Mouse (Mus musculus): ENCODE measurements around the gene Grin3b. TPM values are rescaled to one million over a fixed set of nuclear protein-coding genes. Genes with fewer than 3 reads are reported as not detected.
A peak's percentile ranks its signal among the peaks of the same experiment; 100 is the strongest.

Grin3b gene
- polyA plus RNA-seq, 1 experiment, result not detected

DNA sequence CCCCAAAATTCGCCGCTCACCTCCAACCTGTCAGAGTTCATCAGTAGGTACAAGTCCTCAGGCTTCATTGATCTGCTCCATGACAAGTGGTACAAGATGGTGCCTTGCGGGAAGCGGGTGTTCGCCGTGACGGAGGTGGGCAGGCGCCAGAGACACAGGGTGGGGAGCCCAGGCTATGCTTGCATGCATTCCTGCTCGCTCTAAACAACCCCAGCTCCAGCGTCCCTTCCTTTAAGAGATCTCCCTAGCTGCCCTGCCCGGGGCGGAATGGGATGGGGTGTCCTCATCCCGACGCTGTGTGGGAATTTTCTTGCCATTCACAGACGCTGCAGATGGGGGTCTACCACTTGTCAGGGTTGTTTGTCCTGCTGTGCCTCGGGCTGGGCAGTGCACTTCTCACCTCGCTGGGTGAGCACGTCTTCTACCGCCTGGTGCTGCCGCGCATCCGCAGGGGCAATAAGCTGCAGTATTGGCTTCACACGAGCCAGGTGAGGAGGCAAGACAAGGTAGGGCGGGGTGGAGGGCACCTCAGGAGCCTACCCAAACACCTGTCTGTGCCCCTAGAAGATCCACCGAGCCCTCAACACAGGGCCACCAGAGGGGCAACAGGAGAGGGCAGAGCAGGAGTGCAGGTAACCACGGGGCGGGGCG is 5.7 kb downstream of the Grin3b start:
- 93% methylated on average over 28 of the region's 28 CpGs for WGBS
- Histone ChIP-seq H3K27me3 (ENCODE audit: control insufficient read depth, insufficient read depth, low read length) (peaks cover 7% of the 10 kb centered on the region), H3K4me1 (ENCODE audit: control insufficient read depth, insufficient read depth, insufficient read length, low read length) (no peaks in the 10 kb centered on the region), H3K27ac (ENCODE audit: insufficient read depth, low read depth, low read length) (no peak overlapping the region), H3K36me3 (ENCODE audit: control insufficient read depth, insufficient read depth, low read length) (peaks cover 33% of the 10 kb centered on the region), H3K4me3 (ENCODE audit: low read depth, low read length) (no peak overlapping the region)
- TF ChIP-seq POLR2A (IDR thresholded peaks at IDR 0.05; ENCODE audit: low read depth, low read length) (no peak), CTCF (IDR thresholded peaks at IDR 0.05; ENCODE audit: extremely low read depth, insufficient read length, insufficient replicate concordance, low read depth, low read length) (no peak)

DNA sequence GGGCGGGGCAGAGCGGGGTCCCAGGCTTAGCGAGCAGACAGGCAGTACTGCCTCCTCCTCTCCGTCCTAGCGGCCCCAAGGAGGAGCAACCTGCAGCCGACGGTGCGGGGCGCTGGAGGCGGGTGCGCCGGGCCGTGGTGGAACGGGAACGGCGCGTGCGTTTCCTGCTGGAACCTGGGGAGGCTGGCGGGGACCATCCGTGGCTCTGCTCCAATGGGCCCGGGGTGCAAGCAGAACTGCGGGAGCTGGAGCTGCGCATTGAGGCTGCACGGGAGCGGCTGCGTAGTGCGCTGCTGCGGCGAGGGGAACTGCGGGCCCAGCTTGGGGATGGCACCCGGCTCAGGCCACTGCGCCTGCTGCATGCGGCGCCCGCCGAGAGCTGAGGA is 6.2 kb downstream of the Grin3b start:
- TF ChIP-seq CTCF (IDR thresholded peaks at IDR 0.05; ENCODE audit: extremely low read depth, insufficient read length, insufficient replicate concordance, low read depth, low read length), result no peak
- TF ChIP-seq POLR2A (IDR thresholded peaks at IDR 0.05; ENCODE audit: low read depth, low read length), result no peak
- Histone ChIP-seq H3K27ac (ENCODE audit: insufficient read depth, low read depth, low read length) (no peak overlapping the region), H3K4me1 (ENCODE audit: control insufficient read depth, insufficient read depth, insufficient read length, low read length) (no peaks in the 10 kb centered on the region), H3K36me3 (ENCODE audit: control insufficient read depth, insufficient read depth, low read length) (peaks cover 33% of the 10 kb centered on the region), H3K4me3 (ENCODE audit: low read depth, low read length) (no peak overlapping the region), H3K27me3 (ENCODE audit: control insufficient read depth, insufficient read depth, low read length) (peaks cover 4% of the 10 kb centered on the region; the same call in 1 of the 2 replicates)
- 88% methylated on average over 36 of the region's 36 CpGs for WGBS

GRCm38 (mm10) chr10:79977324-79977723 is 6.8 kb downstream of the Grin3b start:
- H3K4me3 ChIP-seq (ENCODE audit: low read depth, low read length), result no peak overlapping the region
- H3K36me3 ChIP-seq (ENCODE audit: control insufficient read depth, insufficient read depth, low read length), result peaks cover 33% of the 10 kb centered on the region
- H3K27ac ChIP-seq (ENCODE audit: insufficient read depth, low read depth, low read length), result no peak overlapping the region
- 94% methylated on average over 27 of the region's 28 CpGs for WGBS
- TF ChIP-seq CTCF (IDR thresholded peaks at IDR 0.05; ENCODE audit: extremely low read depth, insufficient read length, insufficient replicate concordance, low read depth, low read length) (no peak), POLR2A (IDR thresholded peaks at IDR 0.05; ENCODE audit: low read depth, low read length) (no peak)
- H3K27me3 ChIP-seq (ENCODE audit: control insufficient read depth, insufficient read depth, low read length), result no peaks in the 10 kb centered on the region
- 0 out of 2 replicates have a peak, but pooled peaks cover under 1% of the 10 kb centered on the region for H3K4me1 ChIP-seq (ENCODE audit: control insufficient read depth, insufficient read depth, insufficient read length, low read length)

DNA sequence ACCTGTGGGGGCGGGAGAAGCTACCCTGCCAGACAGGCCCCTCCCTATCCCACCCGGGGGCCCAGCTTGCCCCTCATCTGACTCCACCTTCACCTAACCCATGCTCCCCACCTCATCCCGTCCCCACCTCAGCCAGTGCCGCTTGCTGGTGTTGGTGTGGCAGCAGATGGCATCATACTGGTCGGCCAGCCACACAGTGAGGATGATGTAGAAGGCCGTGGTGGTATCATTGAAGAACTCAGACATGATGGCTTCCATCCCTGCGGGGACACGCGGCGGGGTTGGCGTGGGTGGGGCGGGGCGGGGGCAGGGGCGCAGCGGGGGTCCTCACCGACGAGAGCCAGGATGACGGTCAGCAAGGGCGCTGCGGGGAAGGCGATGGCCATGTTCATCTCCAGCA is 7.5 kb downstream of the Grin3b start:
- 97% methylated on average over 21 of the region's 21 CpGs for WGBS
- no peak overlapping the region for H3K27ac ChIP-seq (ENCODE audit: insufficient read depth, low read depth, low read length)
- no peaks in the 10 kb centered on the region for H3K27me3 ChIP-seq (ENCODE audit: control insufficient read depth, insufficient read depth, low read length)
- TF ChIP-seq POLR2A (IDR thresholded peaks at IDR 0.05; ENCODE audit: low read depth, low read length), result no peak
- no peak for TF ChIP-seq CTCF (IDR thresholded peaks at IDR 0.05; ENCODE audit: extremely low read depth, insufficient read length, insufficient replicate concordance, low read depth, low read length)
- no peak overlapping the region for H3K4me3 ChIP-seq (ENCODE audit: low read depth, low read length)
- peaks cover 33% of the 10 kb centered on the region for H3K36me3 ChIP-seq (ENCODE audit: control insufficient read depth, insufficient read depth, low read length)
- H3K4me1 ChIP-seq (ENCODE audit: control insufficient read depth, insufficient read depth, insufficient read length, low read length), result peaks cover 7% of the 10 kb centered on the region; the same call in 1 of the 2 replicates

DNA sequence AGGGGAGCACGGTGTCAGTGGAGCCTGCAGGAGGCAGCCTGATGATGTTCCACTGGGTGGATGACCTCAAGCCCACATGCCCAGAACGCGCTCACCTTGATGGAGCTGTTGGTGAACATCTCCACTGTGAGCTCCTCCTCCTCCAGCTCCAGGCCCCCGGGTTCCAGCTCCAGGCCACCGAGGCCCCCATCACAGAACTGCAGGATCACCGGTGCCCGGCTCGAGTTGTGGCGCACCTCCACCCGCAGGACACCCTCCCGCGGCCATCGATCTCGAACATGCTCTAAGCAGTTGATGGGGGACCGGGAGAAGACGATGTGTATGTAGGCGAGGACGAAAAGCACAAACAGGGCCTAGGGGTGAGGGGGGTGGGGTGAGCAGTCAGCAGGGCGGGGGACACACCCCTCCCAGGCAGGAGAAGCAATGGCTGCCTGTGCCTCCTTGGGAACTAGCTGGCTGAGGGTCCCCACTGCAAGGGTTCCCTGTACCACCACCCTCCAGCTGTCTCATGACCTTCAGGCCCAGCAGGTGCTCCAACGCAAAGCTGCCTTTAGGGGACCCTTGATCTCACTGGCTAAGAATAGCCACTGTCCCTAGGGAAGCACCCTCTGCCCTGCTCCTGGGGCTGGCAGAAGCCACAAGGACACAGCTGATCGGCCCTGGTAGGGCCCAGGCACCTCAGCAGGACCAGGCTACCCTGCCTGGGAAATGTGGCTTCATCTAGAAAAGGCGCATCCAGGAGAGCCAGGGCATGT is 9.1 kb downstream of the Grin3b start:
- WGBS, result 91% methylated on average over 22 of the region's 22 CpGs
- Histone ChIP-seq H3K36me3 (ENCODE audit: control insufficient read depth, insufficient read depth, low read length) (peaks cover 33% of the 10 kb centered on the region), H3K27me3 (ENCODE audit: control insufficient read depth, insufficient read depth, low read length) (no peaks in the 10 kb centered on the region), H3K27ac (ENCODE audit: insufficient read depth, low read depth, low read length) (no peak overlapping the region), H3K4me1 (ENCODE audit: control insufficient read depth, insufficient read depth, insufficient read length, low read length) (peaks cover 12% of the 10 kb centered on the region), H3K4me3 (ENCODE audit: low read depth, low read length) (no peak overlapping the region)
- no peak for TF ChIP-seq CTCF (IDR thresholded peaks at IDR 0.05; ENCODE audit: extremely low read depth, insufficient read length, insufficient replicate concordance, low read depth, low read length)
- TF ChIP-seq POLR2A (IDR thresholded peaks at IDR 0.05; ENCODE audit: low read depth, low read length), result no peak

DNA sequence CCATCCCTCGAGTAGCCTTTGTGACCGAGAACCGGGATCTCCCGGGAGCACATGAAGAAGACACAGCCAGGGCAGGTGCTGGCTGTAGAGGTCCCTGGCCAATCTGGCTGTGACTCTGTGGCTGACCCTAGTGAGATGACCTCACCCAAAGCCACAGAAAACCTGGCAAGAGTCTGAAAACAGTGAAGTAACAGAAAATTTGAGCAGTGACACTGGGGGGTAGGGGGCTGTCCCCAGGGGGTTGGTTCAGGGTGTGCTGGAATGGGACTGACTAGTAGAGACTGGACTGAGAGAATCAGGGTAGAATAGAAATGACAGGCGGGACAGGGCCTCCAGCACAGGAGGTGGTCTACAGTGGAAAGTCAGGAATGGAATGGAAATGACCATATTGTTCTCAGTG is 12.7 kb downstream of the Grin3b start:
- Histone ChIP-seq H3K4me3 (ENCODE audit: low read depth, low read length) (peak overlapping the region; percentile 91), H3K4me1 (ENCODE audit: control insufficient read depth, insufficient read depth, insufficient read length, low read length) (peaks cover 27% of the 10 kb centered on the region), H3K27me3 (ENCODE audit: control insufficient read depth, insufficient read depth, low read length) (no peaks in the 10 kb centered on the region), H3K27ac (ENCODE audit: insufficient read depth, low read depth, low read length) (peak overlapping the region; percentile 63), H3K36me3 (ENCODE audit: control insufficient read depth, insufficient read depth, low read length) (peaks cover 7% of the 10 kb centered on the region)
- WGBS, result 48% methylated on average over 5 of the region's 5 CpGs
- TF ChIP-seq POLR2A (IDR thresholded peaks at IDR 0.05; ENCODE audit: low read depth, low read length), result no peak
- TF ChIP-seq CTCF (IDR thresholded peaks at IDR 0.05; ENCODE audit: extremely low read depth, insufficient read length, insufficient replicate concordance, low read depth, low read length), result no peak

- Histone ChIP-seq H3K36me3 (ENCODE audit: control insufficient read depth, insufficient read depth, low read length) (peaks cover 2% of the 10 kb centered on the region), H3K4me3 (ENCODE audit: low read depth, low read length) (peak overlapping the region; percentile 91), H3K27ac (ENCODE audit: insufficient read depth, low read depth, low read length) (peak overlapping the region; percentile 63), H3K27me3 (ENCODE audit: control insufficient read depth, insufficient read depth, low read length) (no peaks in the 10 kb centered on the region), H3K4me1 (ENCODE audit: control insufficient read depth, insufficient read depth, insufficient read length, low read length) (peaks cover 27% of the 10 kb centered on the region)
- TF ChIP-seq POLR2A (IDR thresholded peaks at IDR 0.05; ENCODE audit: low read depth, low read length) (no peak), CTCF (IDR thresholded peaks at IDR 0.05; ENCODE audit: extremely low read depth, insufficient read length, insufficient replicate concordance, low read depth, low read length) (0 out of 2 replicates have a peak, but pooled peaks have one; percentile 1)
- 2% methylated on average over 21 of the region's 21 CpGs for WGBS
Observed at GRCm38 (mm10) chr10:79983670-79984069, 13.2 kb downstream of the Grin3b start.

All from small intestine, adult 2 months (tissue).